33 mouse cellular contexts compared by ENCODE assay signal in the genomic region with DNA sequence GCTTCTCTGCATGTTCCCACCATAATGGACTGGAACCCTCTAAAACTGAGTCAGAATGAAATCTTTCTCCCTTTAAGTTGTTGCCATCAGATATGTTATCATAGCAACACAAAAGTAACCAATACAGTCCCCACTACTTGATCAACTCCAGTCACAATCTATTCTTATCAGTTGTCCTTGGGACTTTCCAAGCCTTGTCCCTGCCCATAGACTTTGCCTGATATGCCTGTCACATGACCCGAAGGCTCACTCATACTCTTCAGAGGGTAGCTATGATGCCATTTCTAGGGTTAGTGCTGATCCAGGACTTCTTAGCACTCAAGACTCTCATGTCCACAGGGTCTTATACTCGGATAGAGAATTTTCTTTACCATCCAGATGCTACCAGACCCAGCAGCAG.
"Had no signal": no experiment of that assay in that cellular context is flagged by ENCODE, and none has a peak within 500 bp of the region (broad histone marks: within the 10 kb centered on the region; RNA-seq: fewer than 3 reads in every experiment).

No protein-coding gene starts in this region.

- H3K27me3 ChIP-seq: heart, embryonic 12.5 days; heart, embryonic 13.5 days; heart, embryonic 15.5 days; hindbrain, embryonic 12.5 days; hindbrain, embryonic 13.5 days; hindbrain, embryonic 15.5 days; kidney, embryonic 15.5 days had no signal

- H3K9me3 ChIP-seq: heart, embryonic 10.5 days; heart, embryonic 12.5 days; heart, embryonic 13.5 days; heart, embryonic 15.5 days; hindbrain, embryonic 10.5 days; hindbrain, embryonic 12.5 days; hindbrain, embryonic 13.5 days; hindbrain, embryonic 15.5 days; kidney, embryonic 15.5 days had no signal

- DNase-seq: heart, adult 2 months; heart, postnatal 10 days; heart, postnatal 14 days; heart, postnatal 36 days; heart, postnatal 4 days; kidney, adult 11 months; kidney, adult 18-20 months; kidney, adult 2 months; kidney, adult 8-10 months; kidney, adult 9 months; kidney, postnatal 10 days; kidney, postnatal 14 days; kidney, postnatal 25 days; kidney, postnatal 36 days; kidney, postnatal 4 days; layer of hippocampus, adult 9-11 months; layer of hippocampus, postnatal 36 days had no signal

- ATAC-seq: hindbrain, embryonic 16.5 days; hindbrain, postnatal 0 days; inflammation-experienced regulatory T-cells, adult 6 months had no signal

- H3K4me2 ChIP-seq: heart, embryonic 11.5 days; heart, embryonic 12.5 days; heart, embryonic 13.5 days; heart, embryonic 15.5 days; hindbrain, embryonic 12.5 days; hindbrain, embryonic 13.5 days; hindbrain, embryonic 14.5 days; hindbrain, embryonic 15.5 days; kidney, embryonic 15.5 days had no signal

- H3K4me1 ChIP-seq: heart, embryonic 10.5 days; heart, embryonic 13.5 days; heart, embryonic 15.5 days; hindbrain, embryonic 12.5 days; hindbrain, embryonic 13.5 days; hindbrain, embryonic 15.5 days had no signal

- H3K36me3 ChIP-seq: heart, embryonic 10.5 days; heart, embryonic 12.5 days; heart, embryonic 13.5 days; heart, embryonic 15.5 days; hindbrain, embryonic 10.5 days; hindbrain, embryonic 12.5 days; hindbrain, embryonic 13.5 days; hindbrain, embryonic 15.5 days; kidney, embryonic 15.5 days had no signal

- H3K9ac ChIP-seq: heart, embryonic 12.5 days; heart, embryonic 13.5 days; heart, embryonic 15.5 days; hindbrain, embryonic 12.5 days; hindbrain, embryonic 13.5 days; hindbrain, embryonic 14.5 days; hindbrain, embryonic 15.5 days; kidney, embryonic 15.5 days had no signal

- H3K27ac ChIP-seq: heart, adult 2 months; heart, embryonic 10.5 days; heart, embryonic 13.5 days; heart, embryonic 15.5 days; hindbrain, embryonic 10.5 days; hindbrain, embryonic 12.5 days; hindbrain, embryonic 13.5 days; hindbrain, embryonic 14.5 days; hindbrain, embryonic 15.5 days; hindbrain, postnatal 0 days; kidney, embryonic 15.5 days; kidney, postnatal 0 days; layer of hippocampus, adult 2 months had no signal

- H3K4me3 ChIP-seq: heart, adult 2 months; heart, embryonic 10.5 days; heart, embryonic 12.5 days; heart, embryonic 13.5 days; heart, embryonic 15.5 days; hindbrain, embryonic 10.5 days; hindbrain, embryonic 12.5 days; hindbrain, embryonic 13.5 days; hindbrain, embryonic 15.5 days; kidney, embryonic 15.5 days; layer of hippocampus, adult 2 months had no signal
